19 mouse cellular contexts compared by ENCODE assay signal in genomic region chr3:108689979-108690378, GRCm38 (mm10). TPM values are rescaled to one million over a fixed set of nuclear protein-coding genes. Genes with fewer than 3 reads are reported as not detected.
A peak's percentile ranks its signal among the peaks of the same experiment; 100 is the strongest.
DNase-seq lines count a peak whose midpoint lies in the region; ATAC-seq and TF ChIP-seq lines count a peak whose summit lies in the region.
"Had no signal": no experiment of that assay in that cellular context is flagged by ENCODE, and none has a peak within 500 bp of the region (broad histone marks: within the 10 kb centered on the region; RNA-seq: fewer than 3 reads in every experiment).

No protein-coding gene starts in this region.

- H3K9me3 ChIP-seq in limb, embryonic 12.5 days, result no peaks in the 10 kb centered on the region
- no peaks in the 10 kb centered on the region for H3K9me3 ChIP-seq in midbrain, embryonic 10.5 days (replicated peaks)
- H3K9me3 ChIP-seq: hindbrain, embryonic 12.5 days; liver, embryonic 12.5 days had no signal

- H3K4me3 ChIP-seq in layer of hippocampus, adult 2 months, result no peak overlapping the region
- no peak overlapping the region for H3K4me3 ChIP-seq in limb, embryonic 12.5 days (replicated peaks)
- no peak overlapping the region for H3K4me3 ChIP-seq in midbrain, embryonic 10.5 days
- H3K4me3 ChIP-seq: hindbrain, embryonic 12.5 days; liver, embryonic 12.5 days had no signal

- peak overlapping the region; percentile 46 for H3K27ac ChIP-seq in layer of hippocampus, adult 2 months
- peak overlapping the region; percentile 79 for H3K27ac ChIP-seq in limb, embryonic 12.5 days
- H3K27ac ChIP-seq in midbrain, embryonic 10.5 days (replicated peaks), result no peak overlapping the region
- H3K27ac ChIP-seq: hindbrain, embryonic 12.5 days; liver, embryonic 12.5 days had no signal

- no peak overlapping the region for H3K9ac ChIP-seq in limb, embryonic 12.5 days (replicated peaks)
- H3K9ac ChIP-seq: hindbrain, embryonic 12.5 days; liver, embryonic 12.5 days had no signal

- H3K27me3 ChIP-seq in limb, embryonic 12.5 days, result no peaks in the 10 kb centered on the region
- no peaks in the 10 kb centered on the region for H3K27me3 ChIP-seq in midbrain, embryonic 10.5 days (ENCODE audit: low read depth, poor library complexity, severe bottlenecking)
- H3K27me3 ChIP-seq: hindbrain, embryonic 12.5 days; liver, embryonic 12.5 days had no signal

- peak; percentile 15 for DNase-seq in adrenal gland, adult 2 months
- DNase-seq in adrenal gland, postnatal 4 days (ENCODE audit: low spot score in 2 of 2), result no peak
- DNase-seq in layer of hippocampus, adult 2 months (ENCODE audit: low spot score in 2 of 2), result peak in 1 of 2 experiments; percentile 22
- no peak for DNase-seq in layer of hippocampus, adult 8-10 months (ENCODE audit: low spot score in 2 of 2)
- peak; percentile 25 for DNase-seq in brain, embryonic 14.5 days (ENCODE audit: low read depth)
- DNase-seq in midbrain, embryonic 10.5 days (ENCODE audit: low spot score), result no peak
- DNase-seq: cerebellum, adult 9-10 months; kidney, postnatal 14 days; layer of hippocampus, postnatal 36 days; retina, postnatal 1 day; thymus, postnatal 36 days had no signal

- WGBS in limb, embryonic 12.5 days, result 53% methylated on average over 4 of the region's 4 CpGs
- WGBS in midbrain, embryonic 10.5 days, result 92% methylated on average over 4 of the region's 4 CpGs

- no peak for TF ChIP-seq POLR2A in brain, embryonic 14.5 days (IDR thresholded peaks at IDR 0.05; ENCODE audit: borderline replicate concordance, extremely low read depth, insufficient read depth, insufficient read length, poor library complexity, severe bottlenecking)

- no peak for TF ChIP-seq CTCF in layer of hippocampus, adult 2 months (conservative IDR thresholded peaks at IDR 0.05)
- TF ChIP-seq CTCF in brain, embryonic 14.5 days (IDR thresholded peaks at IDR 0.05; ENCODE audit: borderline replicate concordance, extremely low read depth, insufficient read depth, insufficient read length), result no peak

- no peak for ATAC-seq in limb, embryonic 12.5 days (ENCODE audit: insufficient number of reproducible peaks, insufficient read depth, low FRiP score, low TSS enrichment, low read depth)
- no peak for ATAC-seq in CD4-positive, CD25-positive, alpha-beta regulatory T cell, adult 4 months
- ATAC-seq: intestine, embryonic 16.5 days; liver, embryonic 12.5 days had no signal

- H3K4me1 ChIP-seq in limb, embryonic 12.5 days (replicated peaks), result peaks cover 21% of the 10 kb centered on the region
- H3K4me1 ChIP-seq in midbrain, embryonic 10.5 days, result no peaks in the 10 kb centered on the region
- H3K4me1 ChIP-seq: hindbrain, embryonic 12.5 days; liver, embryonic 12.5 days had no signal

- H3K4me2 ChIP-seq in limb, embryonic 12.5 days, result peak overlapping the region; percentile 5; the same call in 1 of the 2 replicates
- H3K4me2 ChIP-seq: hindbrain, embryonic 12.5 days; liver, embryonic 12.5 days had no signal

- peaks cover 68% of the 10 kb centered on the region for H3K36me3 ChIP-seq in limb, embryonic 12.5 days
- peaks cover 82% of the 10 kb centered on the region for H3K36me3 ChIP-seq in midbrain, embryonic 10.5 days

RNA-seq across cellular contexts. Expression of gene Gpsm2, which starts 32.1 kb away (rescaled TPM):
- total RNA-seq in adrenal gland, adult 2 months (2021), result 1 to 10 TPM; 1.7 to 2.9 TPM
- 0.58 and 1.0 TPM in 2 replicates for polyA plus RNA-seq in adrenal gland, adult 2 months (2012; rRNA removed)
- total RNA-seq in adrenal gland, postnatal 4 days (2021), result 10 to 100 TPM; 18.4 to 24.6 TPM
- 10 to 100 TPM; 13.3 to 14.1 TPM for total RNA-seq in layer of hippocampus, adult 2 months (2021)
- 10 to 100 TPM; 13.3 to 19.1 (median 14.5) TPM for total RNA-seq in layer of hippocampus, adult 8-10 months (2022)
- 14.5 and 14.7 TPM in 2 replicates for polyA plus RNA-seq in brain, embryonic 14.5 days (2012; rRNA removed)
- 93.6 and 104 TPM in 2 replicates for polyA plus RNA-seq in limb, embryonic 12.5 days (2016; fragmentation: Nextera tagmentation; extraction: Ambion mirVana)
- 1 to 10 TPM in 1 of 2 experiments, under 1 TPM in 1; 0.82 to 2.1 TPM for polyA plus RNA-seq in CD4-positive, CD25-positive, alpha-beta regulatory T cell, adult 4 months (2017; shearing (Covaris generic))
- polyA plus RNA-seq in midbrain, embryonic 10.5 days (2016; fragmentation: Nextera tagmentation; extraction: Ambion mirVana), result 90.8 and 100 TPM in 2 replicates

RNA-seq across cellular contexts. Expression of gene Clcc1, which starts 36.3 kb away (rescaled TPM):
- 10 to 100 TPM; 27.7 to 41.0 TPM for total RNA-seq in adrenal gland, adult 2 months (2021)
- 10.4 and 13.9 TPM in 2 replicates for polyA plus RNA-seq in adrenal gland, adult 2 months (2012; rRNA removed)
- 10 to 100 TPM; 51.6 to 53.6 TPM for total RNA-seq in adrenal gland, postnatal 4 days (2021)
- 10 to 100 TPM; 31.7 to 34.0 TPM for total RNA-seq in layer of hippocampus, adult 2 months (2021)
- total RNA-seq in layer of hippocampus, adult 8-10 months (2022), result 10 to 100 TPM; 28.4 to 35.8 (median 34.4) TPM
- 41.4 and 55.8 TPM in 2 replicates for polyA plus RNA-seq in brain, embryonic 14.5 days (2012; rRNA removed)
- 79.9 and 86.2 TPM in 2 replicates for polyA plus RNA-seq in limb, embryonic 12.5 days (2016; fragmentation: Nextera tagmentation; extraction: Ambion mirVana)
- polyA plus RNA-seq in CD4-positive, CD25-positive, alpha-beta regulatory T cell, adult 4 months (2017; shearing (Covaris generic)), result 10 to 100 TPM; 69.6 to 75.5 TPM
- 77.5 and 78.8 TPM in 2 replicates for polyA plus RNA-seq in midbrain, embryonic 10.5 days (2016; fragmentation: Nextera tagmentation; extraction: Ambion mirVana)

RNA-seq across cellular contexts. Expression of gene Aknad1, which starts 49.5 kb away (rescaled TPM):
- not detected for total RNA-seq in adrenal gland, adult 2 months (2021)
- not detected in 2 replicates for polyA plus RNA-seq in adrenal gland, adult 2 months (2012; rRNA removed)
- total RNA-seq in adrenal gland, postnatal 4 days (2021), result under 1 TPM in 1 of 2 experiments, not detected in 1; 0.08 TPM
- under 1 TPM in 1 of 2 experiments, not detected in 1; 0.10 TPM for total RNA-seq in layer of hippocampus, adult 2 months (2021)
- not detected for total RNA-seq in layer of hippocampus, adult 8-10 months (2022)
- polyA plus RNA-seq in brain, embryonic 14.5 days (2012; rRNA removed), result 0.03 and 0.05 TPM in 2 replicates
- 1.1 and 1.4 TPM in 2 replicates for polyA plus RNA-seq in limb, embryonic 12.5 days (2016; fragmentation: Nextera tagmentation; extraction: Ambion mirVana)
- not detected for polyA plus RNA-seq in CD4-positive, CD25-positive, alpha-beta regulatory T cell, adult 4 months (2017; shearing (Covaris generic))
- not detected in 2 replicates for polyA plus RNA-seq in midbrain, embryonic 10.5 days (2016; fragmentation: Nextera tagmentation; extraction: Ambion mirVana)
- total RNA-seq: midbrain, postnatal 0 days had no signal
- polyA plus RNA-seq: heart, embryonic 16.5 days; midbrain, postnatal 0 days; neural tube, embryonic 14.5 days had no signal

Comparison
In these comparisons a context has a peak if more than half of its experiments do, and no peak if none do; other contexts are left out.
1. DNase-seq: peak in adrenal gland, adult 2 months (single experiment) and brain, embryonic 14.5 days (single experiment); none in adrenal gland, postnatal 4 days (0 of 2), layer of hippocampus, adult 8-10 months (0 of 2) and midbrain, embryonic 10.5 days (single experiment).